Mouse (Mus musculus) CD4-positive, CD25-positive, alpha-beta regulatory T cell, adult 4 months (primary cell): ENCODE data around the gene Rabggta. TPM values are rescaled to one million over a fixed set of nuclear protein-coding genes. Genes with fewer than 3 reads are reported as not detected.
A peak's percentile ranks its signal among the peaks of the same experiment; 100 is the strongest.

ENCODE experiments used
- ATAC-seq: one replicate; pipeline ENCODE4 v1.8.0; 2017
- polyA plus RNA-seq, 2 experiments: library from polyadenylated mRNA; unstranded; fragments of 100-300 nt; shearing (Covaris generic); gene quantifications; one replicate each; pipeline ENCODE4 v1.2.1; 2017

Rabggta gene
- polyA plus RNA-seq, 2 experiments from 2014 or later = 70.5 to 94.7 TPM

DNA sequence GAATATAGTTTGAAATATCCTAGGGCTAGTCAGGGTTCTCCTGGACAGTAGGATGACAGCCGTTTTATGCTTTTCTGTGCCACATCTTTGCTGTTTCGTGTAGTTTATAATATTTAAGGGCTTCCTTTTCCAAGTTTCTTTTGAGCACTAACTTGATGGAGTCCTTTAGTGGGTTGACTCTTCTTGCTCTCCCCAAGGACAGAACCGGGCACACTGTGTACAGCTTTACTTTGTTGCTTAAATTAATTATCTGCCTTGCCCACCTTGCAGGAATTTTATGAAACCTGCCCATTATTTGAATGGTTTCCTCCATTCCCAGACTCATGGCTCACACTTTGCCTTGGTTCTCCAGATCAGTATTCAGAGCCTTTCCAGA is 40.0 kb downstream of the Rabggta start:
- no peak for ATAC-seq

- peak; percentile 95 for ATAC-seq
Observed at GRCm38 (mm10) chr14:55681160-55682117, 40.6 kb downstream of the Rabggta start, which contains the start of gene Tinf2. Gene Tinf2, minus strand, starts transcription at chr14:55681820.

DNA sequence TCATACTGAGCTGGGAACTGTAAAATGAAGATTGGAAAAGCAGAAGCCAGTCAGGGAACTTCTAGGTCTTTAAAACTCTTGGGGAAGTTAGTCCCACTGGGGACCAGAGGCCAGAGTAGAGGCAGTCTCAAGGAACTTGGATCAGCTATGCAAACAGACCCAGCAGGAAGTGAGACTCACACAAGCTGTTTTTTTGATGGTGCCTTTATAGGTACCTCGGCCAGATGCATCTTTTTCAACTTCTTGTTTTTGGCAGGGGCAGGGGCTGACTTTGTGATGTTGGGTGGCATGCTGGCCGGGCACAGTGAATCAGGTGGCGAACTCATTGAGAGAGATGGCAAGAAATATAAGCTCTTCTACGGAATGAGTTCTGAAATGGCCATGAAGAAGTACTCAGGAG is 44.4 kb downstream of the Rabggta start:
- no peak for ATAC-seq

DNA sequence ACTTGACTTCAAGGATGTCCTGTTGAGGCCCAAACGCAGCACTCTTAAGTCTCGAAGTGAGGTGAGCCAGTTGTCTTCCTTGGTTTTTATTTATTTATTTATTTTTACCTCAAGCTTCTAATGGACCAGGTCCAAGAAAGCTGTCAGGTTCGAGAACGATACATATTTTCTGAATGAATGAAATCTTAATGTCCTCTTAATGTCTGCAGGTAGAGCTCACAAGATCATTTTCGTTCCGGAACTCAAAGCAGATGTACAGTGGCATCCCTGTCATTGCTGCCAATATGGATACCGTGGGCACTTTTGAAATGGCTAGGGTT is 49.4 kb downstream of the Rabggta start:
- no peak for ATAC-seq

GRCm38 (mm10) chr14:55671833-55672740 is 50.0 kb downstream of the Rabggta start, which contains the start of the genes Gmpr2 and Nedd8:
Gene Gmpr2, plus strand, starts transcription at chr14:55671941.
Gene Nedd8, minus strand, starts transcription at chr14:55672124.
- ATAC-seq = peak; percentile 98

- no peak for ATAC-seq
Observed at GRCm38 (mm10) chr14:55671486-55671832, 50.6 kb downstream of the Rabggta start.

Other genes with a start within 250 kb of the Rabggta start
- 10 to 100 TPM; 41.9 to 49.5 TPM for gene Dhrs4, start 243.5 kb downstream of the Rabggta start, polyA plus RNA-seq
- gene Carmil3, start 231.6 kb downstream of the Rabggta start, polyA plus RNA-seq = not detected
- not detected for gene Cpne6, start 211.8 kb downstream of the Rabggta start, polyA plus RNA-seq
- under 1 TPM in 1 of 2 experiments, not detected in 1; 0.07 TPM for gene Nrl, start 197.3 kb downstream of the Rabggta start, polyA plus RNA-seq
- gene Pck2, start 182.0 kb downstream of the Rabggta start, polyA plus RNA-seq = 10 to 100 TPM; 37.3 to 57.7 TPM
- 100 to 1,000 TPM; 103 to 125 TPM for gene Dcaf11, start 162.3 kb downstream of the Rabggta start, polyA plus RNA-seq
- 1 to 10 TPM; 3.3 to 7.1 TPM for gene A730061H03Rik, start 161.9 kb downstream of the Rabggta start, polyA plus RNA-seq
- not detected for gene Fitm1, start 146.6 kb downstream of the Rabggta start, polyA plus RNA-seq
- gene Psme1, start 144.1 kb downstream of the Rabggta start, polyA plus RNA-seq = 100 to 1,000 TPM; 664 to 711 TPM
- gene Emc9, start 137.0 kb downstream of the Rabggta start, polyA plus RNA-seq = 10 to 100 TPM; 20.9 to 22.9 TPM
- gene Psme2, start 131.2 kb downstream of the Rabggta start, polyA plus RNA-seq = 100 to 1,000 TPM; 853 to 877 TPM
- gene Rnf31, start 130.6 kb downstream of the Rabggta start, polyA plus RNA-seq = 10 to 100 TPM; 35.5 to 47.2 TPM
- gene Irf9, start 118.7 kb downstream of the Rabggta start, polyA plus RNA-seq = 100 to 1,000 TPM; 168 to 222 TPM
- 10 to 100 TPM; 14.5 to 22.1 TPM for gene Rec8, start 104.2 kb downstream of the Rabggta start, polyA plus RNA-seq
- gene Ipo4, start 86.3 kb downstream of the Rabggta start, polyA plus RNA-seq = 10 to 100 TPM; 33.4 to 42.0 TPM
- gene Gm49378, start 84.4 kb downstream of the Rabggta start, polyA plus RNA-seq = under 1 TPM in 1 of 2 experiments, not detected in 1; 0.98 TPM
- 10 to 100 TPM; 39.7 to 46.7 TPM for gene Tm9sf1, start 78.5 kb downstream of the Rabggta start, polyA plus RNA-seq
- 1 to 10 TPM in 1 of 2 experiments, under 1 TPM in 1; 0.69 to 1.3 TPM for gene Tssk4, start 72.1 kb downstream of the Rabggta start, polyA plus RNA-seq
- gene Mdp1, start 61.8 kb downstream of the Rabggta start, polyA plus RNA-seq = 100 to 1,000 TPM in 1 of 2 experiments, 10 to 100 TPM in 1; 92.4 to 106 TPM
- 10 to 100 TPM; 29.8 to 34.1 TPM for gene Gmpr2, start 50.3 kb downstream of the Rabggta start, polyA plus RNA-seq
- gene Nedd8, start 50.1 kb downstream of the Rabggta start, polyA plus RNA-seq = 100 to 1,000 TPM; 338 to 343 TPM
- 10 to 100 TPM; 26.4 to 29.2 TPM for gene Tinf2, start 40.4 kb downstream of the Rabggta start, polyA plus RNA-seq
- not detected for gene Tgm1, start 8.3 kb downstream of the Rabggta start, polyA plus RNA-seq
- 10 to 100 TPM; 40.8 to 46.5 TPM for gene Dhrs1, start 23.4 kb upstream of the Rabggta start, polyA plus RNA-seq
- 1 to 10 TPM; 3.6 to 5.8 TPM for gene Nop9, start 23.4 kb upstream of the Rabggta start, polyA plus RNA-seq
- not detected for gene Cideb, start 36.2 kb upstream of the Rabggta start, polyA plus RNA-seq
- gene Ltb4r2, start 39.2 kb upstream of the Rabggta start, polyA plus RNA-seq = under 1 TPM in 1 of 2 experiments, not detected in 1; 0.08 TPM
- 1 to 10 TPM; 4.1 to 4.5 TPM for gene Ltb4r1, start 43.7 kb upstream of the Rabggta start, polyA plus RNA-seq
- 1 to 10 TPM in 1 of 2 experiments, not detected in 1; 1.0 TPM for gene Adcy4, start 61.8 kb upstream of the Rabggta start, polyA plus RNA-seq
- 10 to 100 TPM; 80.3 to 81.9 TPM for gene Ripk3, start 66.6 kb upstream of the Rabggta start, polyA plus RNA-seq
- gene Nfatc4, start 100.9 kb upstream of the Rabggta start, polyA plus RNA-seq = not detected
- under 1 TPM; 0.04 to 0.11 TPM for gene Nynrin, start 131.7 kb upstream of the Rabggta start, polyA plus RNA-seq
- gene Cbln3, start 162.1 kb upstream of the Rabggta start, polyA plus RNA-seq = not detected
- 10 to 100 TPM; 13.4 to 13.9 TPM for gene Khnyn, start 162.7 kb upstream of the Rabggta start, polyA plus RNA-seq
- gene Sdr39u1, start 178.0 kb upstream of the Rabggta start, polyA plus RNA-seq = 100 to 1,000 TPM in 1 of 2 experiments, 10 to 100 TPM in 1; 88.4 to 115 TPM
- gene Cma1, start 222.4 kb upstream of the Rabggta start, polyA plus RNA-seq = not detected
- gene Cma2, start 228.7 kb upstream of the Rabggta start, polyA plus RNA-seq = not detected